Mouse (Mus musculus): ENCODE results near the gene Foxn3. TPM values are rescaled to one million over a fixed set of nuclear protein-coding genes. Genes with fewer than 3 reads are reported as not detected.

Gene Foxn3
- polyA plus RNA-seq, 1 experiment from 2014 or later, result 66.4 TPM

DNA sequence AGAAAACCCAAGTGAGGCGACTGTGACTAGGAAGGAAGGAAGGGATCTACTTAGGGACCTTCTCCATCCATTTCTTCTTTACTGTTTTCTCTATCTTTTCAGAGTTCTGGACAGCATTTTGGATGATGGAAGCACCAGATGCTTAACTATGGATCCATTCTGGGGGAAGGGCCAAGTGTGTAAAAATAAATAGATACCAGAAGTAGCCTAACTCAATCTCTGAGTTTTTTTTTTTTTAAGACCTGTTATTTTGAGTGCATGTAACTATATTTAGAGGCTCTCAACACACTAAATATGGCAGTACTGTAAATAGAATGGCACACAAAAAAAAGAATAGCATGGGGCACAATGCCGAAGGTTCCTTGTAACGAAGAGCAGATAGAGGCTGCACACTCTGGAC, 381.0 kb downstream of the Foxn3 start:
- WGBS, result 79% methylated on average over 3 of the region's 3 CpGs
- H3K4me1 ChIP-seq (ENCODE audit: control insufficient read depth, insufficient read depth, low read length), result 0 out of 2 replicates have a peak, but pooled peaks cover 3% of the 10 kb centered on the region
- no peak overlapping the region for H3K27ac ChIP-seq (ENCODE audit: low read length)
- no peaks in the 10 kb centered on the region for H3K27me3 ChIP-seq (ENCODE audit: control insufficient read depth, insufficient read depth, low read depth, low read length)
- no peak overlapping the region for H3K4me3 ChIP-seq (ENCODE audit: low read depth, low read length)
- ATAC-seq, result no peak
- no peak overlapping the region for H3K4me2 ChIP-seq (ENCODE audit: low read length)
- no peaks in the 10 kb centered on the region for H3K9me3 ChIP-seq (replicated peaks; ENCODE audit: control insufficient read depth, low read length, poor library complexity, severe bottlenecking)
- H3K36me3 ChIP-seq (ENCODE audit: control insufficient read depth, insufficient read depth, low read length), result no peaks in the 10 kb centered on the region
- no peak overlapping the region for H3K9ac ChIP-seq (ENCODE audit: low read depth, low read length)

DNA sequence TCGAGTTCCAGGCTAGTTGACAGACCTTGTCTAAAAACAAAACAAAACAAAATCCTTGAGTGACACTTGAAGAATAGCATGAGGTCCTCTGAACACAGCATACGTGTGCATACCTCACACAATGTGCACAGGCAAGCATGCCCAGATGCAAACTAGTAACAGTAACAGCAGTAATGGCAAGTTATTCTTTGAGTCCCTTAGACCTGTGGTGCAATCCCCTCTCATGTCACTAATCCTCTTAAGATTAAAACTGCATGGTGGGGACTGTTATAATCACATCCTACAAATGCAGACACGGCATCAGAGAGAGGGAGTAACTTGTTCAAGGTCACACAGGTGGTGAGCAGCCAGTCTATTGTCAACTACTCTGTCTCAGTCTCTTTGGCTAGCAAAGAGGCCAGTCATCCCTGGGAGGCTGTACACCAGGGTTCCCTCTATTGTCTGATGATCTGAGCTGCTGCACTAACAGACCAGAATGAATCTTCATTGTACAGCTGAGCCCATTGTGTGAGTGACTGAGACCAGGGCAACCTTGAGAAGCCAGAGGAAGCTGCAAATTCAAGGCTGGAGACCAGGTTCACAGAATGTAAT, 383.1 kb downstream of the Foxn3 start:
- Histone ChIP-seq H3K4me2 (ENCODE audit: low read length) (no peak overlapping the region), H3K4me3 (ENCODE audit: low read depth, low read length) (no peak overlapping the region), H3K36me3 (ENCODE audit: control insufficient read depth, insufficient read depth, low read length) (no peaks in the 10 kb centered on the region), H3K9me3 (replicated peaks; ENCODE audit: control insufficient read depth, low read length, poor library complexity, severe bottlenecking) (no peaks in the 10 kb centered on the region), H3K4me1 (ENCODE audit: control insufficient read depth, insufficient read depth, low read length) (peaks cover under 1% of the 10 kb centered on the region; the same call in 1 of the 2 replicates), H3K27ac (ENCODE audit: low read length) (no peak overlapping the region), H3K9ac (ENCODE audit: low read depth, low read length) (no peak overlapping the region), H3K27me3 (ENCODE audit: control insufficient read depth, insufficient read depth, low read depth, low read length) (no peaks in the 10 kb centered on the region)
- peak; percentile 51; the same call in 1 of the 2 replicates for ATAC-seq
- WGBS, result 19% methylated on average over 3 of the region's 3 CpGs

DNA sequence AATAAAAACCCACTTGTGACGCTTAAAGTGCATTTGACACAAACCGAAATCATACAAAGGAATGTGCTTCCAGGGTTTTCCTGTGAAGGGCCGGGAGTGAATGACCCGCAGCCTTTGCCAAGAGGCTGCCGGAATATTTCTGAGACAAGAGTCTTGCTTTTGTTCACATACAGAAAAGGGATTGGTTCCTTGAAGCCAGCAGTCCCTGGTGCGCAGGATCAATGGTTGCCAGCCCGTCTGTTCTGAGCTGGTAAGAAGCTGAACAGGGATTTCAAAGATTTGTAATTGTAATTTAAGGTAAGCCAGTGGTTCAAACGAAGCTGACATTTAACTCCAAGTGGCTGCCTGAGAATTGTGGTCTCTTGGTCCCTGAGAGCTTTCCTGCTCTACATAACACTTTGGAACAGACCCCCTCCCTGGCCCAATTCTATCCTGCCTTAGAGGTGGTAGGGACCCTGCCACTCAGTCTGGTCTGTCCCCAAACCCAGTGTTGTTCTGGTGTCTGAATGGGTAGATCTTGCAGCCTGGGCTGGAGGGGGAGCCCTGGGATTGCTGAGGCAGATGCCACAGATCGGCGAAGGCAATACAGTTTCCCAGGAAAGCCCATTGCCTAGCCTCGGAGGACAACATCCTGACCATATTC, 388.3 kb downstream of the Foxn3 start:
- H3K27ac ChIP-seq (ENCODE audit: low read length), result peak overlapping the region; percentile 47

DNA sequence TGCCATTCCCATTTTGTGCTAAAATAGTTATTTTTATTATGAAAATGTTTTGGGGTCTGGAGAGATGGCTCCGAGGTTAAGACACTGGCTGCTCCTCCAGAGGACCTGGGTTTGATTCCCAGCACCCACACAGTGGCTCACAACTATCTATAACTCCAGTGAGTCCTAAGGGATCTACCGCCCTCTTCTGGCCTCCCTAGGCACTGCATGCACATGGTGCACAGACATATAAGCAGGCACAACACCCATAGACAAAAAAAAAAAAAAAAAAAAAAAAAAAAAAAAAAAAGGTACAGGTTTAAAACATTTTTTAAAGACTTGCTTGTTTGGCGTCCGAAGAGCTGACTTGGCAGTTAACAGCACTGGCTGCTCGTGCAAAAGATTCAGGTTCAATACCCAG, 391.2 kb downstream of the Foxn3 start:
- H3K9me3 ChIP-seq (replicated peaks; ENCODE audit: control insufficient read depth, low read length, poor library complexity, severe bottlenecking), result no peaks in the 10 kb centered on the region
- ATAC-seq, result no peak
- H3K4me3 ChIP-seq (ENCODE audit: low read depth, low read length), result no peak overlapping the region
- WGBS, result 85% methylated on average over 5 of the region's 5 CpGs
- no peak overlapping the region for H3K4me2 ChIP-seq (ENCODE audit: low read length)
- no peak overlapping the region for H3K27ac ChIP-seq (ENCODE audit: low read length)
- H3K36me3 ChIP-seq (ENCODE audit: control insufficient read depth, insufficient read depth, low read length), result no peaks in the 10 kb centered on the region
- peaks cover 6% of the 10 kb centered on the region for H3K4me1 ChIP-seq (ENCODE audit: control insufficient read depth, insufficient read depth, low read length)
- H3K27me3 ChIP-seq (ENCODE audit: control insufficient read depth, insufficient read depth, low read depth, low read length), result no peaks in the 10 kb centered on the region
- no peak overlapping the region for H3K9ac ChIP-seq (ENCODE audit: low read depth, low read length)

More for the DNA sequence above, 388.3 kb downstream of the Foxn3 start:
- Histone ChIP-seq H3K9ac (ENCODE audit: low read depth, low read length) (no peak overlapping the region), H3K36me3 (ENCODE audit: control insufficient read depth, insufficient read depth, low read length) (no peaks in the 10 kb centered on the region), H3K4me3 (ENCODE audit: low read depth, low read length) (no peak overlapping the region), H3K9me3 (replicated peaks; ENCODE audit: control insufficient read depth, low read length, poor library complexity, severe bottlenecking) (no peaks in the 10 kb centered on the region), H3K4me2 (ENCODE audit: low read length) (peak overlapping the region; percentile 4; the same call in 1 of the 2 replicates), H3K4me1 (ENCODE audit: control insufficient read depth, insufficient read depth, low read length) (peaks cover 6% of the 10 kb centered on the region), H3K27me3 (ENCODE audit: control insufficient read depth, insufficient read depth, low read depth, low read length) (no peaks in the 10 kb centered on the region)
- ATAC-seq, result peak; percentile 79; the same call in 1 of the 2 replicates
- 25% methylated on average over 11 of the region's 11 CpGs for WGBS

DNA sequence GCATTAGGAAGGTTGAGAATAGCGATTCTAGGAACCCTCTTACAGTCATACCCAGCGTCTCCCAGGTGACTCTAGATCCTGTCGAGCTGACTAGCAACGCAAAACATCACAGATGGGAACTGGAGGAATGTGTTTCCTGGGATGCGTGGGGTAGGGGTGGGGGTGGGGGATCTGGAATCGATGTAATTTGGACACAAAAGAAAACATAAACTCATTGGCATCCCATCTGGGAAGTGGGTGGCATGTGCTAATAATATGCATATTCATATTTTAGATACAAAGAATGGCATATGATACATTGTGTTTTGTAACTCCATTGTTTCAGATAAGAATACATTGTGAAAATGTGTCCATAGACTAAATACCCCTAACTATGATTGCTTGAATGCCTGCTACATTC, 393.5 kb downstream of the Foxn3 start:
- peaks cover 2% of the 10 kb centered on the region for H3K4me1 ChIP-seq (ENCODE audit: control insufficient read depth, insufficient read depth, low read length)
- H3K4me2 ChIP-seq (ENCODE audit: low read length), result no peak overlapping the region
- no peaks in the 10 kb centered on the region for H3K36me3 ChIP-seq (ENCODE audit: control insufficient read depth, insufficient read depth, low read length)
- no peak overlapping the region for H3K9ac ChIP-seq (ENCODE audit: low read depth, low read length)
- 92% methylated on average over 6 of the region's 6 CpGs for WGBS
- no peaks in the 10 kb centered on the region for H3K27me3 ChIP-seq (ENCODE audit: control insufficient read depth, insufficient read depth, low read depth, low read length)
- H3K4me3 ChIP-seq (ENCODE audit: low read depth, low read length), result no peak overlapping the region
- no peak for ATAC-seq
- no peaks in the 10 kb centered on the region for H3K9me3 ChIP-seq (replicated peaks; ENCODE audit: control insufficient read depth, low read length, poor library complexity, severe bottlenecking)
- H3K27ac ChIP-seq (ENCODE audit: low read length), result no peak overlapping the region

DNA sequence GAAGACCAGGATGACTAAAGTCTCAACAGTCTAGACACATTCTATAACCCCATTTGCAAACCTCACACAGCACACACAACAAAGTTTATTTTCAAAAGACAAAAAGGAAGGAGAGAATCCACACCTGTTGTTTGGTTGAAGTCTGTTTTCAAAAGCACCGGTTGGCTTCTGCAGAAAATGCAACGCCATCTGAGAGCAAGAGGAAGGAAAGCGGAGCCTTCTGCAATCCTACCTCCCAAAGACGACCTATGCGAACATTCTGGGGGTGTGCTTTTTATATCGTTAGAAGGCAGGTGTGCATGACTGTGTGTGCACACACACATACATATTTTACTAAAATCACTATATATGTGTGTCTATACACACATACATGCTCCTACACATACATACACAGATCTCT, 397.3 kb downstream of the Foxn3 start:
- Histone ChIP-seq H3K9me3 (replicated peaks; ENCODE audit: control insufficient read depth, low read length, poor library complexity, severe bottlenecking) (no peaks in the 10 kb centered on the region), H3K4me1 (ENCODE audit: control insufficient read depth, insufficient read depth, low read length) (peaks cover 6% of the 10 kb centered on the region), H3K27ac (ENCODE audit: low read length) (no peak overlapping the region), H3K4me2 (ENCODE audit: low read length) (no peak overlapping the region), H3K36me3 (ENCODE audit: control insufficient read depth, insufficient read depth, low read length) (no peaks in the 10 kb centered on the region), H3K9ac (ENCODE audit: low read depth, low read length) (no peak overlapping the region), H3K4me3 (ENCODE audit: low read depth, low read length) (no peak overlapping the region), H3K27me3 (ENCODE audit: control insufficient read depth, insufficient read depth, low read depth, low read length) (no peaks in the 10 kb centered on the region)
- ATAC-seq, result no peak
- 97% methylated on average over 6 of the region's 6 CpGs for WGBS

DNA sequence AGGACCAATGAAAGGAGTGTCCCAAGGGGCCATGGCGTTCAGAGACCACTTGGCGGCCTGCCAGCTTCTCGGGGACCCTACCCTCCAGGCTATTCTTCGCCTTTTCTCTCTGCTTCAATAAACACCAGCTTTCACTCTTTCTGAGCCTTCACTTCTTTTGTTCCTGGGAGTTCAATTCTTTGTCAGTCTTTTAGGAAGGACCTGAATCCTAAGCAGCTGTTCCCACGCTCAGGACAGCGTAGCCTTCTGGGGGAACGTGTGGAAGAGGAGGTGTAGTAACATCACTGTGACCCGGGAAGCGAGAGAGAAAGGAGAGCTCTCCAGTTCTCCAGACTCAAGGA, 400.1 kb downstream of the Foxn3 start:
- no peak overlapping the region for H3K27ac ChIP-seq (ENCODE audit: low read length)
- no peak for ATAC-seq
- WGBS, result 20% methylated on average over 9 of the region's 9 CpGs

DNA sequence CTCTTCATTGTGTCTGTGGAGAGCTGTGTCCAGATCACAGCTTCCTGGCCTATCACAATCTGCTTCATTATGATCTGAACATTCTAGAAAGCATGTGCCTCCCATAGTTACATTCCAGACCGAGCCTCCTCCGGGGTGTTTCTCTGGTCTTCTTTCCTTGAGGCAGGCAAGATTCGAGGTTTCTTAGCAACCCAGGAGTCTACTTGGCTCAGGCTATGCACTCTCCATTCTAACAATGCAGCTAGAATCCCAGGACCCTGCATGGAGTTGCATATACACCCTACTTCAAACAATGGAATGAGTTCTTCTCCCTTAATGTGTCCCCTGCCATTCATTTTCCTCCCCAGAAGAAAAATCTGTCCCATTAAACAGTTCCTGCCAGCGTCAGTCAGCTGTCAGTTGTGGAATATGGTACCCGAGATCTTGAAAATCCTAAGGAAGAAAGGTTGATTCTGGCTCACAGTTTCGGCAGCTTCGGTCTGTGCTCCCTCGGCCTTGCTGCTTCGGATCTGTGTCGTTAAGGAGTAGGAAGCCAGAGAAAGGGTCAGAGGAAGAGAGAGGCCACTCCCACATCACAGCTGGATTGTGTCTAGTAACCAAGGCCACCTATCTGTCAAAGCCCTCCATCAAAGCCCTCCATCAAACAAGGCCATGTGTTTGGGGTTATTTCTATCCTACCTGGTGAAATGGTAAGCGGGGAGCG, 400.6 kb downstream of the Foxn3 start:
- Histone ChIP-seq H3K27me3 (ENCODE audit: control insufficient read depth, insufficient read depth, low read depth, low read length) (no peaks in the 10 kb centered on the region), H3K9ac (ENCODE audit: low read depth, low read length) (no peak overlapping the region), H3K27ac (ENCODE audit: low read length) (peak overlapping the region; percentile 26; the same call in 1 of the 2 replicates), H3K4me1 (ENCODE audit: control insufficient read depth, insufficient read depth, low read length) (peaks cover 6% of the 10 kb centered on the region), H3K9me3 (replicated peaks; ENCODE audit: control insufficient read depth, low read length, poor library complexity, severe bottlenecking) (no peaks in the 10 kb centered on the region), H3K4me3 (ENCODE audit: low read depth, low read length) (no peak overlapping the region), H3K4me2 (ENCODE audit: low read length) (no peak overlapping the region), H3K36me3 (ENCODE audit: control insufficient read depth, insufficient read depth, low read length) (no peaks in the 10 kb centered on the region)
- WGBS, result 43% methylated on average over 12 of the region's 12 CpGs
- ATAC-seq, result peak; percentile 29; the same call in 1 of the 2 replicates

More for the DNA sequence above, 400.1 kb downstream of the Foxn3 start:
- Histone ChIP-seq H3K4me2 (ENCODE audit: low read length) (no peak overlapping the region), H3K27me3 (ENCODE audit: control insufficient read depth, insufficient read depth, low read depth, low read length) (no peaks in the 10 kb centered on the region), H3K4me1 (ENCODE audit: control insufficient read depth, insufficient read depth, low read length) (peaks cover 6% of the 10 kb centered on the region), H3K9me3 (replicated peaks; ENCODE audit: control insufficient read depth, low read length, poor library complexity, severe bottlenecking) (no peaks in the 10 kb centered on the region), H3K9ac (ENCODE audit: low read depth, low read length) (no peak overlapping the region), H3K4me3 (ENCODE audit: low read depth, low read length) (no peak overlapping the region), H3K36me3 (ENCODE audit: control insufficient read depth, insufficient read depth, low read length) (no peaks in the 10 kb centered on the region)

DNA sequence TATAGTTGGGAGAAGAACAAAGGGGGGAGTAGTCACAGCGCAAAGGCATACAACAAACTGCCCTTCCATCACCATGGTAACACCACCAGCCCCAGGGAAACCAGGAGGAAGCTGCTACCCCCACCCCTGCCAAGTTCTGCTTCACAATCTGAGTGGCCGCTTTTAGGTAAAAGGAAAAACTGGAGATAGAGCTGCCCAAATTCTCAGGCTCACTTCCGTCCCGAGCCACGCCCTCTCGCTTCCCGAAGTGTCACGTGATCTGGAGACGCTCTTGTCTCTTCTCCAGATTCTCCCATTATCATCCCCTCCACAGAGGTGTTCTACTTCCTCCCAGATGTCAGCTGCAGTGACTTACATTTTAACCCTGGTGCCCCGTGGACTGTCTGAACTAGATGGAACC, 401.2 kb downstream of the Foxn3 start:
- no peak overlapping the region for H3K4me2 ChIP-seq (ENCODE audit: low read length)
- H3K27me3 ChIP-seq (ENCODE audit: control insufficient read depth, insufficient read depth, low read depth, low read length), result no peaks in the 10 kb centered on the region
- H3K4me1 ChIP-seq (ENCODE audit: control insufficient read depth, insufficient read depth, low read length), result peaks cover 6% of the 10 kb centered on the region
- no peak overlapping the region for H3K4me3 ChIP-seq (ENCODE audit: low read depth, low read length)
- no peaks in the 10 kb centered on the region for H3K36me3 ChIP-seq (ENCODE audit: control insufficient read depth, insufficient read depth, low read length)
- H3K9me3 ChIP-seq (replicated peaks; ENCODE audit: control insufficient read depth, low read length, poor library complexity, severe bottlenecking), result no peaks in the 10 kb centered on the region
- no peak overlapping the region for H3K9ac ChIP-seq (ENCODE audit: low read depth, low read length)
- peak; percentile 64; the same call in 1 of the 2 replicates for ATAC-seq
- H3K27ac ChIP-seq (ENCODE audit: low read length), result peak overlapping the region; percentile 26; the same call in 1 of the 2 replicates
- 69% methylated on average over 10 of the region's 10 CpGs for WGBS

Measured in midbrain, embryonic 16.5 days (tissue).